Mouse (Mus musculus) splenic B cell, adult 2 months (primary cell): ENCODE data around the gene Plpp7.
A peak's percentile ranks its signal among the peaks of the same experiment; 100 is the strongest.

Experiments used
- DNase-seq: peaks from one replicate; pipeline ENCODE4 v3.0.0-alpha.2; 2011; ENCODE audit warnings: low read depth, low spot score
- H3K27me3 ChIP-seq: 2 replicates; pipeline ENCODE4 v1.6.1; 2012; ENCODE audit warnings: mild to moderate bottlenecking, low read length, moderate library complexity, mixed read lengths; ENCODE audit not compliant: control insufficient read depth, poor library complexity, insufficient read depth, severe bottlenecking
- H3K36me3 ChIP-seq: 2 replicates; pipeline ENCODE4 v1.6.1; 2012; ENCODE audit warnings: mild to moderate bottlenecking, low read length, moderate library complexity, mixed read lengths; ENCODE audit not compliant: control insufficient read depth, poor library complexity, insufficient read depth, severe bottlenecking

Plpp7 gene

GRCm38 (mm10) chr2:32131866-32132566, 36.7 kb downstream of the Plpp7 start:
- Histone ChIP-seq H3K27me3 (no peaks in the 10 kb centered on the region), H3K36me3 (no peaks in the 10 kb centered on the region)
- DNase-seq = no peak

- DNase-seq = peak; percentile 73
- Histone ChIP-seq H3K36me3 (no peaks in the 10 kb centered on the region), H3K27me3 (no peaks in the 10 kb centered on the region)
These were observed 37.3 kb downstream of the Plpp7 start for GRCm38 (mm10) chr2:32132567-32132992.

DNA sequence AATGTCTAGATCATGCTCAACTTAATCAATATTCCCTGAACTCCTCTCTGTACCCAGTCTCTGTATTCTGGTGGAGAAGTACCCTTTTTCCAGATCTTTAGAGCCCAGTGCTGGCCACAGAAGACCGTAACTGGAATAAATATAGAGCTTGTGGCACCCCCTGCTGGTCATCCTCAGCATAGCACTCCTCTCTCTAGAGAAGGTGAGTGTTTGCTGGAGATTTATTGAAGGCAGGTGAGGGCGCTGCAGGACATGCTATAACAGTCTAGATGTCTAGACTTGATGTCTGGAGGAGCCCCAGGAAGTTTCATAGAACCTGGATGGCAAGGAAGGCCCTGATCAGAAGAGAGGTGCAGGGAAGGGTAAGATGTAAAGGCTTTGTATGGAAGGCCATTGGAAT, 38.7 kb downstream of the Plpp7 start:
- H3K36me3 ChIP-seq = no peaks in the 10 kb centered on the region
- DNase-seq = peak; percentile 92
- no peaks in the 10 kb centered on the region for H3K27me3 ChIP-seq

DNA sequence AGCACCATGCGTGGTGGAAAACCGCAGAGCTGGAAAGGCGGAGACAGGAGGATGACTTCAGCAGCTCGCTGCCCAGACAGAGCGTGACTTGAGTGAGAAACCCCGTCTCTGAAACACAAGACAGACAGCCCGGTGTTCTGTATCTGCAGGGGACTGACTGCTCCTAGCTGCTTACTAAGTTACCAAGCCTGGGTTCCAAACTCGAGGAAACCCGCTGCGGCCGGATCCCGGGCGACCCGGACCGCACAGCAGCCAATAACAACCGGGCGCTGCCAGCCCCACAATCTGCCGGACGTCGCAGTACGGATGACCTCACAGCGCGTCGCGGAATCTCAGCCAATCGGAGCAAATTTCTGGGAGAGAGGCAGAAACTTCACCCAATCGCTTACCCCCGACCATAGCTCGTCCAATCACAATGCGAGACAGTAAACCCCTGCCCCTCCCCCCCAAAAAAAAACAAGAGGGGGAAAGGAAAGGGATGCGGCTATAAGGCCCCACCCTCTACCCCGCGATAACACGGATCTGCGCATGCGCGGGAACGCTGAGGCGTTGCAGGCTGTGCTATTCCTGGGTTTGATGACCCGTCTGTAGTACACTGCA, 42.4 kb downstream of the Plpp7 start:
- Histone ChIP-seq H3K27me3 (no peaks in the 10 kb centered on the region), H3K36me3 (no peaks in the 10 kb centered on the region)
- peak; percentile 99 for DNase-seq

DNA sequence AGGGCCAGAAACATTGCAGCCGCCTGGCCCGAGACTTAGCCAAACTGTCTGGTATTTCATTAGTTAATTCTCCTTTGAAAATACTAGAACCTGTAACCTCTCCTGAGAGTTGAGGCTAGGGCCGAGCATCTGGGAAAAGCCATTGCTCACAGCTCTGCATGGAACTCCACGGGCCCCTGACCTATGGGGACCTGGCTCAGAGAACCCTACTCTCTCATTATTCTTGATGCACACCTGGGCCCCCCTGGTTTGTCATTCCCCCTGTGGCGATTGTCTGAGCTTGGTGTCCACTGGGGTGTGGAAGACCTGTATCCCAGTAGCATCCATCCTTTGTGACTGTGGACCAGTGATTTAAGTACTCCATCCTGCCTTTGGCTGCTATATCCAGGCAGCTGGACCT, 44.0 kb downstream of the Plpp7 start:
- H3K36me3 ChIP-seq = no peaks in the 10 kb centered on the region
- no peaks in the 10 kb centered on the region for H3K27me3 ChIP-seq
- no peak for DNase-seq

GRCm38 (mm10) chr2:32140498-32140934, 45.2 kb downstream of the Plpp7 start:
- Histone ChIP-seq H3K27me3 (no peaks in the 10 kb centered on the region), H3K36me3 (no peaks in the 10 kb centered on the region)
- DNase-seq = no peak

DNA sequence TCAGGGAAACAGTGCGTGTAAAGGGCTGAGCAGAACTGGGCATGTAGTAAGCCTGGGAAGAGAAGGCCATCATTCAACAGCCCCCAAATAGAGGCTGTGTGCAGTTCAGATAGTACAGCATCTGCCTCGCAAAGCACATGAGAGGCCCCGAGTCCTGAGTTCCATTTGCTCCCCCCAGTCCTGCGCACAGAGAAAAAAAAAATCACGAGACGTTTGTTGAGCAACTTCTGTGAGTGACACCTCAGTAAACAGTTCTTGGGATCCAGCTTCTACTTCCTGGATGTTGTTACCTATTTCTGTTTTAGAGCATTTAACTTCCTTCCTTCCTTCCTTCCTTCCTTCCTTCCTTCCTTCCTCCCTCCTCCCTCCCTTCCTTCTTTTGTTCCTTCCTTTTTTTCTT, 46.3 kb downstream of the Plpp7 start:
- Histone ChIP-seq H3K36me3 (no peaks in the 10 kb centered on the region), H3K27me3 (no peaks in the 10 kb centered on the region)
- DNase-seq = no peak

- no peak for DNase-seq
- Histone ChIP-seq H3K27me3 (no peaks in the 10 kb centered on the region), H3K36me3 (no peaks in the 10 kb centered on the region)
These were observed 47.0 kb downstream of the Plpp7 start for GRCm38 (mm10) chr2:32142368-32142767.

DNA sequence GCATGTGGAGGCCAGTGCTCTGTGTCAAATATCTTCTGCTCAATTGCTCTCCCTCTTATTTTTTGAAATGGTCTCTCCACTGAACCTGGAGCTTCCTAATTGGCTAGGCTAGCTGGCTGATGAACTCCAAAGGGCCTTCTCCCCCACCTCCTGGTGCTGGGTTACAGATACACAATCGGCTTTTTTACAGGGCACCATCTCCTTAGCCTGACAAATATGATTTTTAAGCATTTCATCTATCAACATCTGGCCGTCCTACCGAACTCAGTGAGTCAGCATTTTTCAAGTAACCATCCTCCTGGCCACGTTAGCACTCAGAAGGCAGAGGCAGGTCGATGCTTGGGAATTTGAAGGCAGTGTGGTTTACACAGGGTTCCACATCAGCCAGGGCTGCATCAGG, 49.3 kb downstream of the Plpp7 start:
- Histone ChIP-seq H3K27me3 (no peaks in the 10 kb centered on the region), H3K36me3 (no peaks in the 10 kb centered on the region)
- no peak for DNase-seq

DNA sequence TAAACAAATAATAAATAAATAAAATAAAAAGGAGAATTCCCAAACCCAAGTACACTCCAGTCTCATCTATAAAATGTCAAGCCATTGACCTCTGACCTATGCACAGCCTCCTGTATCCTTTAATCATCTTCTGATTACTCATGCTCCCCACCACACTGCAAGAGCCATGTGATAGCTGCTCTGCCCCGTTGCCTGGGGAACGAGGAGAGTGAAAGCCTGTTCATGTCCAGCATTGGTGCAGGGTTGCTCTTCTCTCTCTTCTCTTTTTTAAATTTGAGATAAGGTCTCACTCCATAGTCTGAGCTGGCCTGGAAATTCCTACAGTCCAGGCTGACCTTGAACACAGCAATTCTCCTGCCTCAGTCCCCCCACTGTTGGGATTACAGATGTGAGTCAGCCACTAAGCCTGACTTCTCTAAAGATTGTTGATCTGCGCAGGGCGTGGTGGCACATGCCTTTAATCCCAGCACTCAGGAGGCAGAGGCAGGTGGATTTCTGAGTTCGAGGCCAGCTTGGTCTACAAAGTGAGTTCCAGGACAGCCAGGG, 51.4 kb downstream of the Plpp7 start:
- H3K36me3 ChIP-seq = no peaks in the 10 kb centered on the region
- no peak for DNase-seq
- H3K27me3 ChIP-seq = no peaks in the 10 kb centered on the region

DNA sequence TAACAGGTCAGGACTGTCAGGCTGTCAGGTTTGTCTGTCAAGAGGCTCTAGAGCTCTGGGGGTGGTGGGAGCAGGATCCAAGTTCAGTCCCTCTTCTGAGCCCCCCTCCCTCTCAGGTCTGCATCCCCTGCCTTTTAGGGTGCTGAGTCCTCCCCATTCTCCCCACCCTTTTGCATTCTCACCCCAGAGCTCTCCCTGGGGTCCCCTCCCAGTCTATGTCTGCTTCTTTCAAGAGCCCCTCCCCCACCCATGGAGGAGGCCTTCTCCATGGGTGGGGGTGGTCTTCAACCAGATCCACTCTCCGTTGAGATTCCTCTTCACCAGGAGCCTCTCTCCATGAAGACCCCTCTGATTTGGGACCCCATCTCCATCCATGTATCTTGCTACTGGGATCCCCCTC, 54.8 kb downstream of the Plpp7 start:
- no peak for DNase-seq
- Histone ChIP-seq H3K36me3 (no peaks in the 10 kb centered on the region), H3K27me3 (no peaks in the 10 kb centered on the region)

GRCm38 (mm10) chr2:32150562-32150923, 55.2 kb downstream of the Plpp7 start:
- no peak for DNase-seq
- Histone ChIP-seq H3K27me3 (no peaks in the 10 kb centered on the region), H3K36me3 (no peaks in the 10 kb centered on the region)

DNA sequence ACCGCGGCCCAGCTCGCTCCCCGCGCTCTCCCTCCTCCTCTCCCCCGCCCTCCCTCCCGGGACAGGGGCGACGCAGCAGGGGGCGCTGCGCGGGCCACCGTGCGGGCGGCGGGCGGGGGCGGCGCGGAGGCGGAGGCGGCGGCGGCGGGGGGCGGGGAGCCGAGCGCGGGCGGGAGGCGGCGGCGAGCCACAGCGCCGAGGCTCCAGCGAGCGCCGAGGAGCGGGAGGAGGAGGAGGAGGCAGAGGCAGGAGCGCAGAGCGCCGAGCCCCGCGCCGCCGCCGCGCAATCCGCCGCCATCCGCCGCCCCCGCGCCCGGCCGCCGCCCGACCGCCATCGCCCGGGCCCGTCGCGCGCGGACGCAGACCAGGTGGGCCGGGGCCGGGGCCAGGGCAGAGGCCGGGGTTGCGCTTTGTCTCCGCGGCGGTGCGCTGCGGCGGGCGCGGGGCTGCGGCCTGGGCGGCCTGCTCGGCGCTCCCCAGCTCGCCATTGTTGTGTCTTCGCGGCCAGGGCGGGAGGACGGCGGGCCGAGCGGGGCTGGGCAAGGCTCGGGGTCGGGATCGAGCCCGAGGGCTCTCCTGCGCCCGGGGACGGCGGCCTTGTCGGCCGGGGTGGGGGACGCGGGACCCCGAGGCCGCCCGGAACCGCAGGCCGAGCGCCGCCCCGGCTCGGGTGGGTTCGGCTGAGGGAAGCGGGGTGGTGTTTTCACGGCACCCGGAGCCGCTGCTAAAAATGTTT, 55.8 kb downstream of the Plpp7 start, which contains the start of gene Prrc2b:
Gene Prrc2b, plus strand, starts transcription at position 159 of the 736 bp plus-strand sequence.
- Histone ChIP-seq H3K27me3 (no peaks in the 10 kb centered on the region), H3K36me3 (no peaks in the 10 kb centered on the region)
- DNase-seq = peak; percentile 74

GRCm38 (mm10) chr2:32151660-32152366, 56.5 kb downstream of the Plpp7 start:
- DNase-seq = peak; percentile 31
- H3K36me3 ChIP-seq = no peaks in the 10 kb centered on the region
- no peaks in the 10 kb centered on the region for H3K27me3 ChIP-seq
